Mouse (Mus musculus): ENCODE results near the gene Acy3. TPM values are rescaled to one million over a fixed set of nuclear protein-coding genes. Genes with fewer than 3 reads are reported as not detected.

Acy3 gene
- total and polyA plus RNA-seq, 2 experiments from 2014 or later = 21.5 to 74.8 TPM

DNA sequence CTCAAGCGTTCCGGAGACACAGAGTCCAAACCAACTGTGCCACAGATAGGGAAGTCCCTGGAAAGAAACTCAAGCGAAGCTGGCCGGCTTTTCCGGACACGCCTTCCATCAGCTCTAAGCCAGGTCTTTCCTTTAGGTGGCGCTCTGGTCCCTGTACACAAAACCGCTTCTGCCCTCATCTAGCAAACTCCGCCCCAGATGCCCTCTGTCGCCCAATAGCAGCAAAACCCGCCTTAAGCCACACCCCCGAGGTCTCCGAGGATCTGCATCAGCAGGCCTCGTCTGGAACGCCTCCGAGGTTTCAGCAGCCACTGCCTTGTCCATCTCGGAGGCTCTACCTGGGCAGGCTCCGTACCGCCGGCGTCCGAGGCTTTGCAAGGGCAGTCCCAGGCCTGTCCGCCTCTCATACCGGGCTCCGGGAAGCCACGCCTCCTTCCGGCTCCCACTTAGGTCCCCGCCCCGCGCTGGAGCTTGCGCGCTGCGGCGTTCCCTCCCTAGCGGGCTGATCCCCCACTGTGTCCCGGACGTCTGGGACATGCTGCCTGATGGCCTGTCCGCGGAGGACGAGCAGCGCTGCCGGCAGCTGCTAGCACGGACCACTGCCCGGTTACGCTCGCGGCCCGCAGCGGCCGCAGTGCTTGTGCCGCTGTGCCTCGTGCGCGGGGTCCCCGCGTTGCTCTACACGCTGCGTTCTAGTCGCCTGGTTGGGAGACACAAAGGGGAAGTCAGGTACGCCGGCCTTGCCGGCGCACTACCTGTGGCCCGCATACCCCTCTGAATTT lies 13.9 kb downstream of the Acy3 start, which contains the start of the genes Nudt8 and Gm49405:
Gene Nudt8, plus strand, starts transcription at position 462 of the 782 bp plus-strand sequence.
Gene Gm49405, plus strand, starts transcription at position 508 of the 782 bp plus-strand sequence.
- Histone ChIP-seq H3K9me3 (replicated peaks; ENCODE audit: control insufficient read depth, low read length) (no peaks in the 10 kb centered on the region), H3K36me3 (replicated peaks; ENCODE audit: control insufficient read depth, insufficient read depth, low read length) (no peaks in the 10 kb centered on the region), H3K4me1 (ENCODE audit: control insufficient read depth, insufficient read depth) (peaks cover 39% of the 10 kb centered on the region), H3K4me3 (ENCODE audit: low read depth, low read length) (peak within 1 kb of the TSS; percentile 67), H3K27me3 (ENCODE audit: control insufficient read depth, insufficient read depth, low read length) (no peaks in the 10 kb centered on the region), H3K4me2 (ENCODE audit: low read depth, low read length) (peak within 1 kb of the TSS; percentile 74), H3K27ac (ENCODE audit: low read depth) (peak within 1 kb of the TSS; percentile 95), H3K9ac (replicated peaks; ENCODE audit: low read depth, low read length) (peak within 1 kb of the TSS; percentile 54)
- DNase-seq (ENCODE audit: low spot score) (peak; percentile 98), ATAC-seq (ENCODE audit: insufficient read depth, low read depth) (peak; percentile 84)
- TF ChIP-seq EP300 (IDR thresholded peaks at IDR 0.05; ENCODE audit: low read depth) (no peak), CTCF (IDR thresholded peaks at IDR 0.05; ENCODE audit: low read depth) (peak; percentile 76)
- under 1% methylated on average over 61 of the region's 64 CpGs for WGBS

GRCm38 (mm10) chr19:4000949-4001525 lies 14.7 kb downstream of the Acy3 start:
- no peak for ATAC-seq (ENCODE audit: insufficient read depth, low read depth)
- Histone ChIP-seq H3K9me3 (replicated peaks; ENCODE audit: control insufficient read depth, low read length) (no peaks in the 10 kb centered on the region), H3K4me2 (ENCODE audit: low read depth, low read length) (peak overlapping the region; percentile 74), H3K4me3 (ENCODE audit: low read depth, low read length) (peak overlapping the region; percentile 67), H3K36me3 (replicated peaks; ENCODE audit: control insufficient read depth, insufficient read depth, low read length) (peaks cover 4% of the 10 kb centered on the region; the same call in 1 of the 2 replicates), H3K27me3 (ENCODE audit: control insufficient read depth, insufficient read depth, low read length) (no peaks in the 10 kb centered on the region), H3K9ac (replicated peaks; ENCODE audit: low read depth, low read length) (peak overlapping the region; percentile 54), H3K4me1 (ENCODE audit: control insufficient read depth, insufficient read depth) (peaks cover 39% of the 10 kb centered on the region), H3K27ac (ENCODE audit: low read depth) (peak overlapping the region; percentile 95)
- no peak for TF ChIP-seq EP300 (IDR thresholded peaks at IDR 0.05; ENCODE audit: low read depth)
- no peak for TF ChIP-seq CTCF (IDR thresholded peaks at IDR 0.05; ENCODE audit: low read depth)
- 18% methylated on average over 17 of the region's 17 CpGs for WGBS
- no peak for DNase-seq (ENCODE audit: low spot score)

GRCm38 (mm10) chr19:4001752-4002151 lies 15.4 kb downstream of the Acy3 start:
- TF ChIP-seq CTCF (IDR thresholded peaks at IDR 0.05; ENCODE audit: low read depth) = no peak
- no peak for TF ChIP-seq EP300 (IDR thresholded peaks at IDR 0.05; ENCODE audit: low read depth)
- peaks cover 39% of the 10 kb centered on the region for H3K4me1 ChIP-seq (ENCODE audit: control insufficient read depth, insufficient read depth)
- no peak overlapping the region for H3K4me3 ChIP-seq (ENCODE audit: low read depth, low read length)
- ATAC-seq (ENCODE audit: insufficient read depth, low read depth) (no peak), DNase-seq (ENCODE audit: low spot score) (no peak)
- H3K27me3 ChIP-seq (ENCODE audit: control insufficient read depth, insufficient read depth, low read length) = no peaks in the 10 kb centered on the region
- WGBS = 61% methylated on average over 5 of the region's 5 CpGs
- no peaks in the 10 kb centered on the region for H3K9me3 ChIP-seq (replicated peaks; ENCODE audit: control insufficient read depth, low read length)
- no peak overlapping the region for H3K4me2 ChIP-seq (ENCODE audit: low read depth, low read length)
- H3K9ac ChIP-seq (replicated peaks; ENCODE audit: low read depth, low read length) = no peak overlapping the region
- peaks cover 11% of the 10 kb centered on the region for H3K36me3 ChIP-seq (replicated peaks; ENCODE audit: control insufficient read depth, insufficient read depth, low read length)
- H3K27ac ChIP-seq (ENCODE audit: low read depth) = peak overlapping the region; percentile 95

DNA sequence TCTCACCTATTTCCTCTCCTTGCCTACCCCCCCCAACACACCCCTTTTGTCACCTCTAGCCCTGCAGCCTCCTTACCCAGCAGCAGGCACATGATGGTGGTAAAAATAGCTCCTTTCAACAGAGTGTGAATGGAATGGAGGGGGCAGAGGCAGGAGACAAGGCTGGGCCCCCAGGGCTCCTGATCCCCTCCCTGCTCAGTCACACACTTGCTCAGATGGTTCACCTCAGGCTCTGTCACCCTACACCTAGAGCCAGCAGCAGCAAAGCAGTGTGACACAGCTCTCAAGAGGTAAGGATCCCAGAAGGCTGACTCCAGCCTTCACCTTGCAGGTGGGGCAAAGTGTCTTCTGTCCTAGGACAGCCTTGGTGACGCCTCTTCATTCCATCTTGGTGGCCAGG lies 16.7 kb downstream of the Acy3 start, which contains the start of gene Doc2g:
Gene Doc2g, plus strand, starts transcription at position 202 of the 400 bp plus-strand sequence.
- H3K9me3 ChIP-seq (replicated peaks; ENCODE audit: control insufficient read depth, low read length) = no peaks in the 10 kb centered on the region
- peak within 1 kb of the TSS; percentile 95 for H3K27ac ChIP-seq (ENCODE audit: low read depth)
- H3K4me2 ChIP-seq (ENCODE audit: low read depth, low read length) = peak within 1 kb of the TSS; percentile 49
- no peaks in the 10 kb centered on the region for H3K27me3 ChIP-seq (ENCODE audit: control insufficient read depth, insufficient read depth, low read length)
- peak within 1 kb of the TSS; percentile 31; the same call in 1 of the 2 replicates for H3K9ac ChIP-seq (replicated peaks; ENCODE audit: low read depth, low read length)
- TF ChIP-seq EP300 (IDR thresholded peaks at IDR 0.05; ENCODE audit: low read depth) (peak; percentile 71; the same call in 1 of the 2 replicates), CTCF (IDR thresholded peaks at IDR 0.05; ENCODE audit: low read depth) (no peak)
- 48% methylated on average over 1 of the region's 1 CpGs for WGBS
- DNase-seq (ENCODE audit: low spot score) (peak; percentile 70), ATAC-seq (ENCODE audit: insufficient read depth, low read depth) (peak; percentile 60)
- peak within 1 kb of the TSS; percentile 25 for H3K4me3 ChIP-seq (ENCODE audit: low read depth, low read length)
- H3K4me1 ChIP-seq (ENCODE audit: control insufficient read depth, insufficient read depth) = peaks cover 39% of the 10 kb centered on the region
- peaks cover 25% of the 10 kb centered on the region for H3K36me3 ChIP-seq (replicated peaks; ENCODE audit: control insufficient read depth, insufficient read depth, low read length)

- Histone ChIP-seq H3K4me1 (ENCODE audit: control insufficient read depth, insufficient read depth) (peaks cover 39% of the 10 kb centered on the region), H3K9ac (replicated peaks; ENCODE audit: low read depth, low read length) (peak overlapping the region; percentile 31; the same call in 1 of the 2 replicates), H3K27me3 (ENCODE audit: control insufficient read depth, insufficient read depth, low read length) (no peaks in the 10 kb centered on the region), H3K27ac (ENCODE audit: low read depth) (peak overlapping the region; percentile 85), H3K4me3 (ENCODE audit: low read depth, low read length) (peak overlapping the region; percentile 25), H3K9me3 (replicated peaks; ENCODE audit: control insufficient read depth, low read length) (no peaks in the 10 kb centered on the region), H3K36me3 (replicated peaks; ENCODE audit: control insufficient read depth, insufficient read depth, low read length) (peaks cover 30% of the 10 kb centered on the region), H3K4me2 (ENCODE audit: low read depth, low read length) (peak overlapping the region; percentile 49)
- 54% methylated on average over 12 of the region's 12 CpGs for WGBS
- ATAC-seq (ENCODE audit: insufficient read depth, low read depth) = no peak
- TF ChIP-seq CTCF (IDR thresholded peaks at IDR 0.05; ENCODE audit: low read depth) = no peak
- no peak for TF ChIP-seq EP300 (IDR thresholded peaks at IDR 0.05; ENCODE audit: low read depth)
- DNase-seq (ENCODE audit: low spot score) = no peak
Observed at GRCm38 (mm10) chr19:4003641-4004040, 17.3 kb downstream of the Acy3 start.
